Mouse (Mus musculus) adrenal gland (tissue): ENCODE measurements around the gene Ddx46.
"Not testable (repeated sequence)": the region's sequence is repeated elsewhere in the genome, so short reads cannot be mapped to it uniquely, and the experiment has no call there.

Source experiments
- intact Hi-C: fragments of 180-260 bp; cut with DNase I; formaldehyde crosslinking; loops from one replicate; pipeline ENCODE4 v1.15.1; 2025

Gene Ddx46

DNA sequence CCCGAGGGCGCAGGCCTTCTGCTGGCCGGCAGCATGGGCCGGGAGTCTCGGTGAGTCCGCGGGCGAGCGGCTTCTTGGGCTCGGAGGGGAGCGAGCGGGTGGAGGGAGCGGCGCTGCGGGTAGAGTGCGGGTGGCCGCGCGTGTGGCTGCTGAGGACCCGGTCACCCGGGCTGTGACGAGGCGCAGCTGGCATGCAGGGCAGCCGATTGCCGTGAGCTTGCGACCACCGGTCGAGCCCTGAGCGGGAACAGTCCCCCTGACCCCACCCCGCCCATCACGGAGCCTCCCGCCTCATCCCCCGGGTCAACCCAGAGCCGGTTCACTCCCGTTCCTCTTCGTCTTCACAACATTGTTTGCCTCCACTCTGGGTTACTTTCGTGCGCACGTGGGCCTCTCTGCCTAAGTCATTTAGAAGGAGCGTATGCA, 332 bp downstream of the Ddx46 start:
- intact Hi-C loops: no loop called here

DNA sequence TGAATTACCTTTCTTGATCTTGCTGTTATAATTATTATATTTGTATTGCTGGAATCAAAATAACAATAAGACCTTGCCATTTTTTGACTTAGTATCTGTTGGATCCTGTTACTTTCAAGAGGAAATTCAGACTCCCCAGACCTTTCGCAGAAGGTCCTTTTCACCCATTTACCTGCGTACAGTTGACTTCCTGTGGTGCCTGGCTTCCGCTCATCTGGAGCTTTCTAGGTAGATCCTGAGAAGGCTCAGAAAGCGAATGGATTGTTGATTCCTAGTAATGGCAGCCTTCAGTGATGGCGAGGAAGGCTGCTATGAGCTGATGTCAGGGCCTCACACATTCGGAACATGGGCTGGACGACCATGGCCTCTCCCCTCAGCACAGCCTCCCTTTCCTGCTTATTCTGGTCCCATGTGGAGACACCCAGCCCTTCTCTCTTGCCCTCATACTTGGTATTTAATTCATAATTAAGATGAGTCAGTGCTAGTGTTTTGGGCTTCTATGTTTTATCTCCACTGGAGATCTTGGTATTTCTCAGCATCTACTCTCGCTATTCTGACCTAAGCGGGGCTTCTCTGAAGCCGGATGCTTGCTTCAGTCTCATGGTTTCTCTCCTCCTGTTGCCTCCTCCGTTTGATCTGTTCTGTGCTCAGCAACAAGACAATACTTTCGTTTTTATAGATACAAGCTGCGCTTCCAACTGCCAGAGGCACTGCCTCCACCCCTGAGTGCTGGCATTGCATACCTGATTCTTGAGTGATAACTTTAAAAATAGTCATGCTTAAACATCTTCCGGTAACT, 1.6 kb downstream of the Ddx46 start:
- intact Hi-C loops: no loop called here

DNA sequence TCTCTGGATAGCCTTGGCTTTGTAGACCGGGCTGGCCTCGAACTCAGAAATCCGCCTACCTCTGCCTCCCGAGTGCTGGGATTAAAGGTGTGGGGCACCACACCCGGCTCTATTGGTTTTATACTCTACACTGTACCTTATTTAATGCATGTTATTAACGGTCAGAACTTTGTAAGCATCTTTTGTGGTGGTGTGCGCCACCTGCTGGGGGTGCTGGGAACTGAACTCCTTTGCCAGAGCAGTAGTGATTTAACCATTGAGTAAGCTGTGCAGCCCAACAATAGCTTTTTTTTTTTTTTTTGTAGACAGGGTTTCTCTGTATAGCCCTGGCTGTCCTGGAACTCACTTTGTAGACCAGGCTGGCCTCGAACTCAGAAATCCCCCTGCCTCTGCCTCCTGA, 5.7 kb downstream of the Ddx46 start:
- intact Hi-C loops: loop anchor here (2.0 kb wide), 1 partner anchor 40 kb away; no protein-coding TSS in a partner anchor

DNA sequence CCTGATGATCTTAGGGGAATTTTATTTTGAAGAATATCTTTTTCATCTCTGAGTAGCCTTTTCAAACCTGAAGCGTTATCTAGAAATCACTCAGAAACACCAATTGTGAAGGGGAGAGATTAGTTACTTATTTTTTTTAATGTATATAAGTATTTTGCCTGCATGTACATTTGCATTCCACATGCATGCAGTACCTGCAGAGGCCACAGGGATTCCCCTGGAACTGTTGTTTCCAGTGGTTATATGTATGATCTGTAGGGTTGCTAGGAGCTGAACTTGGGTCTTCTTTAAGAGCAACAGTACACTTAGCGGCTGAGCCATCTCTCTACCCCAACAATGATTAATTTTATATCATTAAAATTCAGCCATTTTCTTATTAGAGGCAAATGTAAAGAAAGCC, 9.7 kb downstream of the Ddx46 start:
- intact Hi-C loops: no loop called here

DNA sequence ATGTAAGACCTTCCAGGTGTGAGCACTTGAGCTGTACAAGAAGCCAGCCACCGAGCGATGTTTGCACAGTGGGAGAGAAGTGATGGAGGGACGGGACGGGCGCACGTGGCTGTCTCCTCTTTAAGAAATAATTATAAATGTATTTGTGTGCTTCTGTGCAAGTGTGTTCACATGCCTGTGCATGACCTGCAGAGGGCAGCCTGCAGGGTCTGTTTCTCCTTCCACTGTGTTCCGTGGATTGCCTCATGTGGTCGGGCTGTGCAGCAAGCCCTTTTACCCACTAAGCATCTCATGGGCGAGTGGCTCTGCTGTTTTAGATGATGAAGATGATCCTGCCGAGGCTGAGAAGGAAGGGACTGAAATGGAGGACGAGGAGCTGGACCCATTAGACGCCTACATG, 15.3 kb downstream of the Ddx46 start:
- intact Hi-C loops: no loop called here

DNA sequence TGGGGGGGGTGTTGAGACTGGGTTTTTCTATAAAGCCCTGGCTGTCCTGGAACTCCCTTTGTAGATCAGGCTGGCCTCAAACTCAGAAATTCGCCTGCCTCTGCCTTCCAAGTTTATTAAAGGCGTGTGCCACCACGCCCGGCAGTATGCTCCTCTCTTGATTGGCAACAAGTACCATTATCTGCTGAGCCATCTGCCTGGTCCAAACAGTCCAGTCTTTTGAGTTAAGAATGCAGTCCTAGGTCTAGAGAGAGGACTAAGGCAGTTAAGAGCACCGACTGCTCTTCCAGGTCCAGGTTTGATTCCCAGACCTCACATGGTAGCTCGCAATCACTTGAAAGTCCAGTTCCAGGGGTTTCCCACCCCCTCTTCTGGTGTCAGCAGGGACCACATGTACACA, 16.2 kb downstream of the Ddx46 start:
- intact Hi-C loops: no loop called here

DNA sequence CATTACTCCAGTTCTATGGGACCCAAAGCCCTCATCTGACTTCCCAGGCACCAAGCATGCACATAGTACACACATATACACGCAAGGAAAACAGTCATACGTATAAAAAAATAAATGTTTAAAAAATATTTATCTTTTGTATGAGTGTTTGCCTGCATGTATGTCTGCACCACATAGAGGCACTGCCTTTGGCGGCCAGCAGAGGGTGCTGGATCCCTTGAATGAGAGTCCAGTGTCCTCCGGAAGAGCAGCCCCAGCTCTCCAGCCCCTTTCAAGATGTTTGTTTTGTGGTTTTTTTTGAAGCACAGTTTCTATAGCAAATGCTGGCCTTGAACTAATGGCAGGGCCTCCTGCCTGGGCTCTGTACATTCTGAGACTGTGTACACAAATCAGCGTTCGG, 33.7 kb downstream of the Ddx46 start:
- intact Hi-C loops: loop anchor here (2.0 kb wide), 1 partner anchor 58 kb away; the partner anchor contains the start of gene Pcbd2

DNA sequence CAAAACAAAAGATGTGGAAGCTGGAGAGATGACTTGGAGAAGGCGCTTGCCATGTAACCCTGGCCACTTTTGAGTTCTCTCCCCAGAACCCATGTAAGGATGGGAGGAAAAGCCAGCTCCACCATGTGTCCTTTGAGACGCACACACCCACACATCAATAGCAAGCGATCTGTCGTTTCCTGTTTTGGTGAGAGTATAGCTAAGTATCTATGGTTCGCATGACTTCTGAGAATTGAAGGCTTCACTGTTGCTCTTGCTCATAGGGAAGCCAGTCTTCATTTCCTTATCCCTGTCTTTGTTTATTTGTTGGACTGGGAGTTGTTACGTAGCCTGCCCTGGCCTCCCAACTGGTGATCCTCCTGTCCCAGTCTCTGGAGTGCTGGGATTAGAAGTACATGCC, 37.9 kb downstream of the Ddx46 start:
- intact Hi-C loops: no loop called here

DNA sequence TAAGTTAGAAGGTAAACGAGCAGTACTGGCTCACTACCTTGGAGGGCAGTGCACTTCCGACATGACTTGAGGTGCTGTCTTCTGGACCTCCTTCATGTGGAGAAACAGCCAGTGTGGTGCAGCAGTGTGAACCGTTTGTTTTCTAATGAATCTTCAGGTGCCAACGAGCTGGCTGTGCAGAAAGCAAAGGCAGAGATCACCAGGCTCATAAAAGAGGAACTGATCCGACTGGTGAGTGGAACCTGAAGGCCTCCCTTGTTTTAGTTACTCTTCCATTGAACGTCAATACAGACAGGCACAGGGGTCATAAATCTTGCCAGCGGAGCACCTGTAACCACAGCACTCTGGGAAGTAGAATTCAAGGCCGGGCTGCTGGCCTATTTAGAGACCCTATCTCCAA, 42.5 kb downstream of the Ddx46 start:
- intact Hi-C loops: no loop called here

DNA sequence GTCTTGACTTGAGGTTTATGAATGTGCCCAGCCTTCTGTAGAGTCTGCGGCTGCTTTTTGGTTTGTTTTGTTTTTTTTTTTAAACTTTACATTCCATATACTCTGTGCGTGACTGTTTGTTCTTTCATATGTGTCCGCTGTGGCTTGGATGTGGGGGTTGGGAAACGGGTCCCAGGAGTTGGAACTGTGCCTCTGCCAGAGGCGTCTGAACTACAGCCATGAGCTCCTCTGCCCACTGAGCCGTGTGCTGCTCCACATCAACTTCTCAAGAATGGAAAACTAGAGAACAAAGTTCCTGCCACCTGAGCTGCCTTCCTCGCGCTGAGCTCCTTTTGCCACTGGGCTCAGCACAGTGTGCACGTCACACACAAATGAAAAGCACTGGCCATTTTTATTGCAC, 47.4 kb downstream of the Ddx46 start:
- intact Hi-C loops: no loop called here

DNA sequence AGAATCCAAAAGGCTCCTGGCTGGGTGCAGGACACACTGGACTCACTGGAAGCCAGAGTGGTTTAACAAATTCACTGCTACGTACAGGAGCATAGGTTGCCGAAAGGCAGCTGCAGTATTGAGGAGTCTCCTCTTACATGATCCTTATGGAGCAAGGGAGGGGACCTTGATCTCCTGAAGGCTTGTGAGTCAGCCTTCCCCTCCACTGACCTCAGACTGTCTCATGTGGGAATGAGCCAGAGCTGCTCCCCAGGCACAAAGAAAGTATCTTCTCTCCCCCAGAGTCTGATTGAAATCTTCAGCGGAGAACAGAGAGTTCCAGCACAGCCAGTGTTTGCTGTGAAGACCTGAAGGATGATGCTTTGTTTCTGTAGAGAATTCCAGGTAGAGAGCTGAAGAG, 48.8 kb downstream of the Ddx46 start:
- intact Hi-C loops: no loop called here

DNA sequence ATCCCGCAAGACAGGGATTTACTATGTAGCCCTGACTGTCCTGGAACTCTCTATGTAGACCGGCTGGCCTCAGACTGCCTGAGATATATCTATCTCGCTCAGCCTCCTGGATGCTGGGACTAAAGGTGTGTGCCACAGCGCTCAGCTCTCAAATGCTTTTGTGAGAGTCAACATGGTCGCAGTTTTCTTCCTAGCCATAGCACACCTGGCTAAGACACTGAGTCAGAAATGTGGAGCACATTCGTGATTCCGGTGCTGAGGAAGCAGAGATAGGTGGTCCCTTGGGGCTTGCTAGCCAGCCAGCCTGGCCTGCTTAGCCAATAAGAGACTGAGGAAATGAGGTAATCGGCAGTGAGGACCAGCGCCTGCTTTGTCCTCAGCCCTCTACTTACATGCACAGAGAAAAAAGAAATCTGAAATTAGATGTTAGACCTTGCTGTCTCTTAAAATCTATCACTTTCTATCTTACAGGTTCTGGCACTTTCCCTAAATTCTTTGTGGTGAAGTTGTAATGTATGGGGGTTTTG, 51.3 kb downstream of the Ddx46 start:
- intact Hi-C loops: no loop called here

DNA sequence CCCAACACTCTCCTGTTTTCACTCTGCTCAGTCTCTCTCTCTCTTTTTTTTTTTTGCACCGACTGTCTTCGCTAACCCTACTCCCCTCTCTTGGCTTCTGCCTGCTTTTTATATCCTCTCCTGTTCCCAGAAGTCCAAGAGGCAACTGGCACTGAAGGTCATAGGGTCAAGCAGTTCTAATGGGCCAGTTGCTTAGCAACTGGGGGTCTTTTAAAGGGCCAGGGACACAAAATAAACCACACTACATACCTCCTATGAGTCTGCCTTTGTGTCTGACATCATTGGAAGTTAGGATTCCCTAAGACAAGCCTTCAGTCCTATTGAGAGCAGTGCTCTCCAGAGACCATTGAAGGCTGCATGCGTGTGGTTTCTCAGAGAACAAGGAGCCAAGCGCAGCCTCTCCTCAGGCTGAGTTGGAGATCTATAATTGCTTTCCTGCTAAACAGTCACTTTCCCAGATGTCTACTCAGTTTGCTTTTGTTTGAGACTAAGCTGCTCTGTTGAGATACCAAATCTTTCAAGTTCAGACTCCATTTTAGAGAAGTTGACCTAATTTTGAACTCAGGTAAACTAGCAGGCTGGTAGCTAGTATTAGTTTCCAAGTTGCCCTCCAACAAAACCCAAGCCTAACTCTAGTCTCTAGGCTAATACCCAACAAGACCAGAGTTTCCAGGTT, 53.2 kb downstream of the Ddx46 start:
- intact Hi-C loops: no loop called here

DNA sequence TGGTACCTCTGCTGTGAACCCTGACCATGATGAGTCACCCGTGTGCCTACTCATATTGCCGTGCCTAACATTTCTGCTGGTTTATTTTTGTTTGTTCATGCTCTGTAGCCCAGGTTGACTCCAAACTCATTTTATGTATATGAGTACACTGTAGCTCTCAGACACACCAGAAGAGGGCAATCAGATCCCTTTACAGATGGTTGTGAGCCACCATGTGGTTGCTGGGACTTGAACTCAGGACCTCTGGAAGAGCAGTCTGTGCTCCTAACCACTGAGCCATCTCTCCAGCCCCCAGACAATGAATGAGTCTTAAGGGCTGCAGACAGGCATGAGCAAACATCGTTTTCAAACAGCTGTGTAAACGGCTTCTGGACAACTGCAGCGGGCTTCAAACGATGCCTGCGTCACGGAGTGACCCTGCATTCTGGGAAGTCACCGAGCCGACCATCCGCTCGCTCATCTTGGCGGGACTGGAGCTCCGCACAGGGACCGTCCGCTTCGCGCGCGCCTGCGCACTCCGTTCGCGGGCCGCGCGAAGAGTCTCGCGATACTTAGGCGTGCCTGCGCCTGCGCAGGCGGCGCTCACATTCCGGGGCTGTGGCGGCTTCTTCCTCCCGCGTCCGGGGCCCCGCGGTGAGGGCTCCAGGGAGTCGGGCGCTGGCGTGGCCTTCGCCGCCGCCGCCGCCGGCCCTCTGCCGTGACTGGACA, 57.9 kb downstream of the Ddx46 start, which contains the start of gene B230219D22Rik:
B230219D22Rik (plus strand) TSS at position 590 of the 708 bp plus-strand sequence.
- intact Hi-C loops: loop anchor here (5.0 kb wide), 1 partner anchor 35 kb away; the partner anchor contains the start of gene Pcbd2

DNA sequence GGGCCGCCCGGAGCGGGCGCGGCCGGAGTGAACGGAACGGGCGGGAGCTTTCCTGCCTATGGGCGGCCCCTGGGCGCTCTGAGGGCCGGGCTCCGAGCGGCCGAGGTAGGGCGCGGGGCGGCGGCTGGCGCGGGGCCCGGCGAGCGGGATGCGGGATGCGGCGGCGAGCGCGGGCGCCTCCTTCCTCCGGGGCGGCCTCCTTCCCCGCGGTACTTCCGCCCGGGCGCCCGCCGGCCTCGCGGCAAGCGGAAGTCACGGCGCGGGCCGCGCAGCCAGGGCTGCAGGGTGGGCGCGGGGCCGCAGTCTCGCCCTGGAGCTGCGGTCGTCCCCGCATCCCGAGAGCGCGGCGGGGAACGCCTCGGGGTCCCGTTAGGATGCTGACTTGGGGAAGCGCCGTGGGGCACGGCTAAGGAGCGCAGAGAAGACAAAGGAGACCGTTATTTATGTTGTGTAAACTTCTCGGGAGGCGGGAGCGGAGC, 58.5 kb downstream of the Ddx46 start:
- intact Hi-C loops: loop anchor here (5.0 kb wide), 1 partner anchor 34 kb away; the partner anchor contains the start of gene Pcbd2

DNA sequence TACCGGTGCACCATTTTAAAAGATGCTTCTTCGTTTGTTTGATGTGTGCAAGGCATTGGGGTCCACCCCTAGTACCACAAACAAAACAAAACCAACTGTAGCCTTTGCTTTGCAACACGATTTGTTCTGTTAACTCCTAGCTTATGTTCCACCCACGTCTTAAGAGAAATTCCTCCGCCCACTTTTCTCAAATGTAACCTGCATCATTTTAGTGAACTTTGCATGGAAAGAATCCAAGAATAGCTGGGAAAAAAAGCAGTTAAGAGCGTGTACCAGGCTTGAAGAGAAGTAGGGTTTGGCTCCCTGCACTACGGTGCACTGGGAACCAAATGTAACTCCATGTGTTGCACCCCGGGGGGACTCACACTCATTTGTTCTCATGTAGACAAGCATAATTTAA, 59.3 kb downstream of the Ddx46 start:
- intact Hi-C loops: loop anchor here (5.0 kb wide), 1 partner anchor 33 kb away; the partner anchor contains the start of gene Pcbd2

DNA sequence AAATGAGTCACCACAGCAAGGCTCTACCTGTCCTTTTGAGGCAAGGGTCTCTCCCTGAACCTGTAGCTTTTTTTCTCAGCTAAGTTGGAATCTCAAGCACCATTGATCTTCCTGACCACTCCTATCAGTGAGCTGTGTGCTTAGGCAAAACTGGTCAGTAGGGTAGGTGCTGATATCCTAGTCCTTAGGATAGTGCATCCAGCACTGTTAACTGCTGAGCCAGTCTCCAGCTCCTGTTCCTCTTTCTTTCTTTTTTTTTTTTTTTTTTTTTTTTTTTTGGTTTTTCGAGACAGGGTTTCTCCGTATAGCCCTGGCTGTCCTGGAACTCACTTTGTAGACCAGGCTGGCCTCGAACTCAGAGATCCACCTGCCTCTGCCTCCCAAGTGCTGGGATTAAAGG, 61.2 kb downstream of the Ddx46 start:
- intact Hi-C loops: not testable (repeated sequence)

DNA sequence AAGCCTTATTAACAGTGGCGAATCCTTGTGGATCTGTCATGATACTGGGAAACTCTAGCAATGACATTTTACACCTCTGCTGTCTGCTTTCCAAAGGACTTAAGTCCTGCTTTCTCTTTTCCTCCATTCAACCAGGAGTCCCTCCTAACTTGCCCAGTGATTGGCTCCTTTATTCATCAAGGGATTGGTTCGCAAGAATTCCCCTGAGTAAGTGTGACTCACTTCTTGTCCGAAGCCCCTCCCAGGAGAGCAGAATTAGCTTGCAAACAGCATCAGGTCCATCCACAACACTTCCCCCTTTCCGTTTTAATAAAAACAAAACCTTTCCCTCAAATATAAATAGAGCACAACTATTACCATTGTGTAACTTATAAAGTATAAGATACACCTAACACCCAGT, 69.5 kb downstream of the Ddx46 start:
- intact Hi-C loops: no loop called here

DNA sequence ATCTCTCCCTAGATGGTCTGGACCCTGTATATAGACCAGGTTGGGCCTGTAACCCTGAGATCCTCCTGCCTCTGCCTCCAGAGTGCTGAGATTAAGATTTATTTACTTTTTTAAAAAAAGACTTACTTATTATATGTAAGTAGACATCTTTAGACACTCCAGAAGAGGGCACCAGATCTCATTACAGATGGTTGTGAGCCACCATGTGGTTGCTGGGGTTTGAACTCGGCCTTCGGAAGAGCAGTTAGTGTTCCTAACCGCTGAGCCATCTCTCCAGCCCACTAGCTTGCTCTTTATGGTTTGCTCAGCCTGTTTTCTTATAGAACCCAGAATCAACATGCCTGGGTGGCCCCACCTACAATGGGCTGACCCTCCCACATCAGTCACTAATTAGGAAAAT, 78.0 kb downstream of the Ddx46 start:
- intact Hi-C loops: no loop called here

DNA sequence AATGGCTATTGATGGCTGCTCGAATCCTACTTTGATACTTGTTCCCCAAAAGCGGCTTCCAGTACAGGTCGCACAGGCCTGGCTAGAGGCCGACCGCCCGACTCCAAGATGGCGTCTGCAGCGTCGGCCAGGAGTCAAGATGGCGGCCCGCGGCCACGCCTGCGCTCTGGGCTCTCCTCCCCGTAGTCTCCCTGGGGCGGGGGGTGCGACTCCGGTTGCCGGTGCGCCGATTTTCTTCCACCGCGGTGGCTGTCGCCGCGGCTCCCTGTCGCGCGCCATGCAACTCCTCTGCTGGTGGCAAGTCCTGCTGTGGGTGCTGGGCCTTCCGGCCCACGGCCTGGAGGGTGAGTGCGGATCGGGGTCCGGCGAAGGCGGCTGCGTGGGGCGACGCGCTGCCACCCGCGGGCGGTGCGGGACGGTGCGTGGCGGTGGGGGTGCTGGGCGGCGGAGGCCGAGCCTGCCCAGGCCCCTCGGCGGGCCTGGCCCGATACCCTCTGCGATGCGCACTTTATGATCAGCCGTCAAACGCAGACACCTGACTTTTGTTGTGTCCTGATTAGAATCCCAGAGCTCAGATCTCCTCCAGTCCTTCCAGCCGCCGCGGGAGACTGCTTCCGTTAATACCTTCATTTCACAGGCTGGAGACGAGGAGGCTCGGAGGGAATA, 79.8 kb downstream of the Ddx46 start, which contains the start of gene Txndc15:
Txndc15 (plus strand) TSS at position 150 of the 666 bp plus-strand sequence.
- intact Hi-C loops: no loop called here

DNA sequence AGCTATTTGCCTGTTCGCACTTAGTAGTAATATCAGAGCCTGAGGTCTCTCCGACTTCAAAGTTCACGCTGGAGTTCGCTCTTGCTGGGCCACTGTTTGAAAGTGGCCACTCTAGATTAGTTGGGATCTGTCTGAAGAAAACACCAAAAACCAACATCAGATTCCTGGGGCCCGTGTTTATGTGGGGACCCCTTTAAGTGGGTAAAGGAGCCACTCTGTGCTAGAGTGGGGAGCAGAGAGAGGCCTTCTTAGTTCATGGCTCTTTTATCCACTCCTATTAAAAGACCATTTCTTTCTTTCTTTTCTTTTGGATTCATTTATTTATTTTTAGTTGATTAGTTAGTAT, 80.3 kb downstream of the Ddx46 start:
- intact Hi-C loops: no loop called here
